Comparison of ENCODE assay signal across 10 mouse cellular contexts in genomic region chrX:135752832-135753231, GRCm38 (mm10). TPM values are rescaled to one million over a fixed set of nuclear protein-coding genes. Genes with fewer than 3 reads are reported as not detected.
DNase-seq lines count a peak whose midpoint lies in the region; ATAC-seq and TF ChIP-seq lines count a peak whose summit lies in the region.
"Had no signal": no experiment of that assay in that cellular context is flagged by ENCODE, and none has a peak within 500 bp of the region (broad histone marks: within the 10 kb centered on the region; RNA-seq: fewer than 3 reads in every experiment).

No protein-coding gene starts in this region.

- peak; percentile 37 to 52 for DNase-seq in gastrocnemius, postnatal 4 days (ENCODE audit: low spot score in 2 of 2)
- DNase-seq in kidney, postnatal 10 days: peak; percentile 81
- DNase-seq in liver, postnatal 0 days: peak; percentile 73
- peak; percentile 65 for DNase-seq in ovary, postnatal 14 days (ENCODE audit: low spot score)
- DNase-seq in thymus, postnatal 10 days (ENCODE audit: low spot score in 2 of 2): peak; percentile 19 to 55

- TF ChIP-seq CTCF in C2C12 (IDR thresholded peaks at IDR 0.05; ENCODE audit: control insufficient read depth, insufficient read depth, insufficient read length): peak; percentile 32
- TF ChIP-seq CTCF in cortical plate, adult 2 months (IDR thresholded peaks at IDR 0.05; ENCODE audit: extremely low read depth, insufficient read depth, low read length): peak; percentile 73
- TF ChIP-seq CTCF in liver, postnatal 0 days (IDR thresholded peaks at IDR 0.05; ENCODE audit: low read depth): peak; percentile 86

- no peaks in the 10 kb centered on the region for H3K79me2 ChIP-seq in C2C12 (ENCODE audit: control insufficient read depth, insufficient read depth)

- no peaks in the 10 kb centered on the region for H3K4me1 ChIP-seq in cortical plate, adult 2 months (ENCODE audit: control insufficient read depth, insufficient read depth, low read length)
- no peaks in the 10 kb centered on the region for H3K4me1 ChIP-seq in liver, postnatal 0 days (ENCODE audit: insufficient read depth)
- H3K4me1 ChIP-seq: stomach, embryonic 15.5 days had no signal

- WGBS in liver, postnatal 0 days (ENCODE audit: insufficient replicate concordance): 2% methylated on average over 2 of the region's 2 CpGs

- H3K27ac ChIP-seq in cortical plate, adult 2 months (ENCODE audit: insufficient read depth, low read length): no peak overlapping the region
- H3K27ac ChIP-seq in liver, postnatal 0 days (ENCODE audit: low read depth): no peak overlapping the region
- H3K27ac ChIP-seq: stomach, embryonic 15.5 days had no signal

- no peak overlapping the region for H3K9ac ChIP-seq in liver, postnatal 0 days (replicated peaks)
- H3K9ac ChIP-seq: stomach, embryonic 15.5 days had no signal

- H3K9me3 ChIP-seq in liver, postnatal 0 days (ENCODE audit: low read length): no peaks in the 10 kb centered on the region
- H3K9me3 ChIP-seq: stomach, embryonic 15.5 days had no signal

- peak; percentile 84 for ATAC-seq in activated CD4-positive, CD25-positive, alpha-beta regulatory T cell, adult 4 months
- ATAC-seq in liver, postnatal 0 days: no peak

- no peak overlapping the region for H3K4me3 ChIP-seq in C2C12 (ENCODE audit: insufficient read depth, poor library complexity, severe bottlenecking)
- H3K4me3 ChIP-seq in cortical plate, adult 2 months (ENCODE audit: insufficient read depth, low read length): no peak overlapping the region
- no peak overlapping the region for H3K4me3 ChIP-seq in liver, postnatal 0 days (ENCODE audit: low read depth, low read length)
- H3K4me3 ChIP-seq: erythroblast, embryonic 14.5 days; stomach, embryonic 15.5 days had no signal

- TF ChIP-seq POLR2A in cortical plate, adult 2 months (IDR thresholded peaks at IDR 0.05; ENCODE audit: extremely low read depth, insufficient read depth, low read length): no peak

- no peak overlapping the region for H3ac ChIP-seq in C2C12 (ENCODE audit: control insufficient read depth, insufficient read length, low read depth)

- TF ChIP-seq EP300 in liver, postnatal 0 days (IDR thresholded peaks at IDR 0.05; ENCODE audit: low read depth): no peak

- H3K79me3 ChIP-seq in C2C12 (ENCODE audit: low read depth): no peaks in the 10 kb centered on the region

- H3K36me3 ChIP-seq in C2C12 (ENCODE audit: control insufficient read depth, insufficient read depth): peaks cover 10% of the 10 kb centered on the region
- H3K36me3 ChIP-seq in liver, postnatal 0 days (replicated peaks; ENCODE audit: insufficient read depth, low read length): no peaks in the 10 kb centered on the region; the same call in 1 of the 2 replicates
- H3K36me3 ChIP-seq: stomach, embryonic 15.5 days had no signal

- no peaks in the 10 kb centered on the region for H3K27me3 ChIP-seq in C2C12 (ENCODE audit: control insufficient read depth, insufficient read depth, insufficient read length)
- no peaks in the 10 kb centered on the region for H3K27me3 ChIP-seq in liver, postnatal 0 days (ENCODE audit: insufficient read depth, low read length)
- H3K27me3 ChIP-seq: stomach, embryonic 15.5 days had no signal

- H3K4me2 ChIP-seq in liver, postnatal 0 days (ENCODE audit: low read depth, low read length): no peak overlapping the region
- H3K4me2 ChIP-seq: stomach, embryonic 15.5 days had no signal

TF ChIP-seq in C2C12, 6 proteins besides CTCF, POLR2A, EP300 and RAD21:
- TF ChIP-seq MYOD1 (IDR thresholded peaks at IDR 0.05; ENCODE audit: control insufficient read depth, insufficient read length, low read depth) (no peak), MYOG (IDR thresholded peaks at IDR 0.05; ENCODE audit: control insufficient read depth, extremely low read depth, insufficient read length) (no peak), CEBPB (IDR thresholded peaks at IDR 0.05; ENCODE audit: low read depth) (no peak), FOSL1 (IDR thresholded peaks at IDR 0.05; ENCODE audit: insufficient read depth, low read length, poor library complexity, severe bottlenecking) (no peak), MAX (IDR thresholded peaks at IDR 0.05) (no peak), USF1 (IDR thresholded peaks at IDR 0.05; ENCODE audit: low read depth) (no peak)

RNA-seq across cellular contexts. Expression of gene Armcx5, which starts 10.3 kb away (rescaled TPM):
- 1.6 TPM for polyA plus RNA-seq in C2C12 (2012; fragmentation: generic; extraction: Trizol)
- 10 to 100 TPM; 10.1 to 10.7 TPM for polyA plus RNA-seq in activated CD4-positive, CD25-positive, alpha-beta regulatory T cell, adult 4 months (2017; shearing (Covaris generic))
- 20.8 and 23.2 TPM in 2 replicates for polyA plus RNA-seq in cortical plate, adult 2 months (2012; rRNA removed)
- total RNA-seq in gastrocnemius, postnatal 4 days (2021): 1 to 10 TPM; 9.1 to 9.7 TPM
- 2.6 and 2.8 TPM in 2 replicates for polyA plus RNA-seq in liver, postnatal 0 days (2015; fragmentation: Nextera tagmentation; extraction: Ambion mirVana)

RNA-seq across cellular contexts. Expression of gene Gprasp1, which starts 10.3 kb away (rescaled TPM):
- 5.4 TPM for polyA plus RNA-seq in C2C12 (2012; fragmentation: generic; extraction: Trizol)
- polyA plus RNA-seq in activated CD4-positive, CD25-positive, alpha-beta regulatory T cell, adult 4 months (2017; shearing (Covaris generic)): 10 to 100 TPM; 16.4 to 18.1 TPM
- polyA plus RNA-seq in cortical plate, adult 2 months (2012; rRNA removed): 181 and 198 TPM in 2 replicates
- total RNA-seq in gastrocnemius, postnatal 4 days (2021): 10 to 100 TPM; 58.5 to 68.3 TPM
- 3.2 and 4.1 TPM in 2 replicates for polyA plus RNA-seq in liver, postnatal 0 days (2015; fragmentation: Nextera tagmentation; extraction: Ambion mirVana)

RNA-seq across cellular contexts. Expression of gene Tmsb15a, which starts 27.8 kb away (rescaled TPM):
- not detected for polyA plus RNA-seq in C2C12 (2012; fragmentation: generic; extraction: Trizol)
- not detected for polyA plus RNA-seq in activated CD4-positive, CD25-positive, alpha-beta regulatory T cell, adult 4 months (2017; shearing (Covaris generic))
- polyA plus RNA-seq in cortical plate, adult 2 months (2012; rRNA removed): not detected in 2 replicates
- not detected for total RNA-seq in gastrocnemius, postnatal 4 days (2021)
- not detected in 2 replicates for polyA plus RNA-seq in liver, postnatal 0 days (2015; fragmentation: Nextera tagmentation; extraction: Ambion mirVana)
- polyA plus RNA-seq: erythroblast, embryonic 14.5 days; stomach, embryonic 15.5 days had no signal

RNA-seq across cellular contexts. Expression of gene Bhlhb9, which starts 44.6 kb away (rescaled TPM):
- 0.70 TPM for polyA plus RNA-seq in C2C12 (2012; fragmentation: generic; extraction: Trizol)
- polyA plus RNA-seq in activated CD4-positive, CD25-positive, alpha-beta regulatory T cell, adult 4 months (2017; shearing (Covaris generic)): 10 to 100 TPM in 1 of 2 experiments, 1 to 10 TPM in 1; 8.1 to 13.4 TPM
- polyA plus RNA-seq in cortical plate, adult 2 months (2012; rRNA removed): 41.7 and 42.0 TPM in 2 replicates
- total RNA-seq in gastrocnemius, postnatal 4 days (2021): 10 to 100 TPM; 33.0 to 40.2 TPM
- 18.8 and 19.3 TPM in 2 replicates for polyA plus RNA-seq in liver, postnatal 0 days (2015; fragmentation: Nextera tagmentation; extraction: Ambion mirVana)

RNA-seq across cellular contexts. Expression of gene Tcp11x2, which starts 59.2 kb away (rescaled TPM):
- not detected for polyA plus RNA-seq in C2C12 (2012; fragmentation: generic; extraction: Trizol)
- not detected for polyA plus RNA-seq in activated CD4-positive, CD25-positive, alpha-beta regulatory T cell, adult 4 months (2017; shearing (Covaris generic))
- polyA plus RNA-seq in cortical plate, adult 2 months (2012; rRNA removed): not detected in 2 replicates
- not detected for total RNA-seq in gastrocnemius, postnatal 4 days (2021)
- not detected in 2 replicates for polyA plus RNA-seq in liver, postnatal 0 days (2015; fragmentation: Nextera tagmentation; extraction: Ambion mirVana)
- polyA plus RNA-seq: erythroblast, embryonic 14.5 days; stomach, embryonic 15.5 days had no signal

Comparison
In these comparisons a context has a peak if more than half of its experiments do, and no peak if none do; other contexts are left out.
1. CTCF ChIP-seq: peak in every context shown above with its lines; median percentile 86 in liver, postnatal 0 days; 73 in cortical plate, adult 2 months; 32 in C2C12.